Mouse (Mus musculus) WW6 (cell line): ENCODE measurements around the gene Zscan5b.
"Not testable (repeated sequence)": the region's sequence is repeated elsewhere in the genome, so short reads cannot be mapped to it uniquely, and the experiment has no call there.

Experiments used
- DNase-seq: peaks from one replicate; pipeline ENCODE4 v3.0.0-alpha.2; 2013; ENCODE audit warnings: low read depth, low spot score

Zscan5b gene

GRCm38 (mm10) chr7:6244361-6245292, 22.5 kb downstream of the Zscan5b start:
- DNase-seq: no peak

GRCm38 (mm10) chr7:6252410-6252809, 30.3 kb downstream of the Zscan5b start, which contains the start of gene Epp13:
Gene Epp13, plus strand, starts transcription at chr7:6252710.
- DNase-seq: no peak

- no peak for DNase-seq
Measured at GRCm38 (mm10) chr7:6254451-6254850, 32.4 kb downstream of the Zscan5b start.

GRCm38 (mm10) chr7:6257386-6257785, 35.3 kb downstream of the Zscan5b start:
- DNase-seq: no peak

GRCm38 (mm10) chr7:6258232-6259220, 36.4 kb downstream of the Zscan5b start:
- peak; percentile 88 for DNase-seq

- not testable (repeated sequence) for DNase-seq
Measured at GRCm38 (mm10) chr7:6260004-6260403, 37.9 kb downstream of the Zscan5b start.

- DNase-seq: no peak
Measured at GRCm38 (mm10) chr7:6262120-6262519, 40.0 kb downstream of the Zscan5b start.

- DNase-seq: no peak
Measured at GRCm38 (mm10) chr7:6262984-6263383, 40.9 kb downstream of the Zscan5b start.

GRCm38 (mm10) chr7:6265695-6266094, 43.6 kb downstream of the Zscan5b start:
- DNase-seq: peak; percentile 61

GRCm38 (mm10) chr7:6277906-6278305, 55.8 kb downstream of the Zscan5b start:
- DNase-seq: no peak

- DNase-seq: no peak
Measured at GRCm38 (mm10) chr7:6282749-6283148, 60.7 kb downstream of the Zscan5b start.

GRCm38 (mm10) chr7:6283451-6284075, 61.5 kb downstream of the Zscan5b start:
- DNase-seq: peak; percentile 74

GRCm38 (mm10) chr7:6284442-6285012, 62.4 kb downstream of the Zscan5b start:
- DNase-seq: no peak

- DNase-seq: no peak
Measured at GRCm38 (mm10) chr7:6285366-6285765, 63.3 kb downstream of the Zscan5b start.

GRCm38 (mm10) chr7:6285842-6286705, 64.0 kb downstream of the Zscan5b start, which contains the start of gene Zfp667:
Gene Zfp667, plus strand, starts transcription at chr7:6286579.
- DNase-seq: peak; percentile 94

- no peak for DNase-seq
Measured at GRCm38 (mm10) chr7:6286921-6287531, 64.9 kb downstream of the Zscan5b start.
